Mouse (Mus musculus) adrenal gland, adult 18-20 months (tissue): Measurements from ENCODE around the gene Taf1c. TPM values are rescaled to one million over a fixed set of nuclear protein-coding genes. Genes with fewer than 3 reads are reported as not detected.

Experiments used
- DNase-seq, 2 experiments: peaks; one replicate each; pipeline ENCODE4 v3.0.0; 2021 to 2022; ENCODE audit warnings: low spot score in 2 of 2
- total RNA-seq, 2 experiments: library from RNA; stranded (reverse); gene quantifications; 1 replicate in 1 of 2; 2 replicates in 1 of 2; pipeline ENCODE4 v1.2.3; 2021

Taf1c gene
- total RNA-seq, 2 experiments from 2014 or later, result 11.9 to 15.5 TPM

DNA sequence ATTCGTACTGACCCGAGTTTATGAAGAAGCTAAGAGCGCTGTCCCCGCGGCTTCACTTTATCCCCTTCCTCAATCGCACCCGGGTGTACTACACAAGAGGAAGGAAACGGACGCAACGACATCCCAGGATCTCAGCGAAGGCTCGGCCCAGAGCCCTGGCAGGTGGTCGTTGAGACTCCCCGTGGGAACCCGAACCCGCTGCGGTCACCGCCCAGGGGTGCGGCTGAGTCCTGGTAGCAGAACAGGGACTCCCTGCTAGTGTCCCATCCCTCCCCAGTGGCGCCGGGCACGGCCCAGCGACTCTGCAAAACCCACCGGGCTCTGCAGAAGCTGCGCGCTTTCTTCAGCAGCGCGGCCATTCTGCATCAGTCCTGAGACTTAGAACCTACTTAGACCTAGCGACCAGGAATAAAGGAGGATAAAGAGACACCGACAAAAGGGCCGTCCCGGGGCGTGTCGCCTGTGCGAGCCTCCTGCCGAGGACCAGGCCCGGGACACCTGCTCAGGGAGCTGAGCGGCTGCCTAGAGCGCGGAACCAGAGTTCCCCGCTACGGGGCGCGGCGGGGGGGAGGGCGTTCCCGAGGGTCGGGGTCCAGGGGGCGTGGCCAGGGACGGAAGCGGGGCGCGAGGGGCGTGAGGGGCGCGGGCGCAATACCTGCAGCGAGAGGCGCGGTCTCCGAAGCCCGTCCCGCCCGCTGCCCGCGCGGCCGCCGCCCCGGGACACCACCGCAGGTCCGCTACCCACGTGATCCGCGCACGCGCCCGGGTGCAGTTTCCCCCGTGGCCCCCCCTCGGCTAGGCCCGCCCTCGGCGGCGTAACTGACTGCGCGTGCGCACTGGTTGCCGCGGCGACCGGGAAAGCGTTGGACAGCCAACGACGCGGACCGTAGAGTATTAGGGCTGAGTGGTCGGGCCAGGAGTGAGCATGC, 30.3 kb downstream of the Taf1c start, which contains the start of the genes Hsdl1 and Dnaaf1:
Gene Hsdl1 (minus strand): TSS at position 747 of the 929 bp plus-strand sequence.
Gene Dnaaf1 (plus strand): TSS at position 799 of the 929 bp plus-strand sequence.
- DNase-seq, result peak; percentile 99 to 100

DNA sequence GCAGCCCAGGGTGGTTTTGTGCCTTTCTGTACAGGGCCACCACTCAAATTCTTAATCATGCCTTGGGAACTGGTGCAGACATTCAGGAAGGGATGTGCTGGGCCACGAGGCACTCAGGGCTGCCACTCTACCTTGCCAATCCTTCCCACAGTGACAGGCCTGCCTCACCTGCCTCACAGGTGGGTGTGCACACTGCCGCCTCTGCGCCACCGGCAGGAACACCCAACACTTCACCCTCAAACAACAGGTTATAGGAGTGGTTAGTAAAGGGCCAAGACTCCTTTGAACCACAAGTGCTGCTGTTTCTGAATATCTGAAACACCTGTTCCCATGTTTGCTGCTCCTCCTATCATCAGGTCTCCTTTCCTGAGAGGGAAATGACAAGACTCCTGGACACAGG, 32.6 kb downstream of the Taf1c start:
- DNase-seq, result no peak

- no peak for DNase-seq
Observed at GRCm38 (mm10) chr8:119571135-119571534, 33.9 kb downstream of the Taf1c start.

GRCm38 (mm10) chr8:119569881-119570280, 35.1 kb downstream of the Taf1c start:
- no peak for DNase-seq

DNA sequence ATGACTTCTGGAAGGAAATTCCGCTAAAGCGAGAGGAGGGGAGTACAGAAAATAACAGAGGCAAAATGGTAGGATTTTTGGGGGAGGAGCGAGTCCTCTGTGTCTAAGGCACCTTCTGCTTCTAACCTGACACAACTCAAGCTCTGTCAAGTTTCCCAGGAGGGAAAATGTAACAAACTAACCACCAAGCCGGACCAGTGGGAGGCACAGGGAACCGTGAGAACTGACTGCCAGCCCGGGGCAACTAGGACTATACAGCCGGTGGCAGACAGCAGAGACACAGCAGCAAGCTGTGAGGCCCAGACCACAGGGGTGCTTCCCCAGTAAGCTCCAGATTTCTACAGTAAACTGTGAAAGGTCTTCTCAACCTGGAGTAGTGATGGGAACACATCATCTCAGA, 36.1 kb downstream of the Taf1c start:
- DNase-seq, result no peak

- DNase-seq, result no peak
Observed at GRCm38 (mm10) chr8:119568251-119568650, 36.8 kb downstream of the Taf1c start.

- DNase-seq, result no peak
Observed at GRCm38 (mm10) chr8:119566367-119566766, 38.7 kb downstream of the Taf1c start.

DNA sequence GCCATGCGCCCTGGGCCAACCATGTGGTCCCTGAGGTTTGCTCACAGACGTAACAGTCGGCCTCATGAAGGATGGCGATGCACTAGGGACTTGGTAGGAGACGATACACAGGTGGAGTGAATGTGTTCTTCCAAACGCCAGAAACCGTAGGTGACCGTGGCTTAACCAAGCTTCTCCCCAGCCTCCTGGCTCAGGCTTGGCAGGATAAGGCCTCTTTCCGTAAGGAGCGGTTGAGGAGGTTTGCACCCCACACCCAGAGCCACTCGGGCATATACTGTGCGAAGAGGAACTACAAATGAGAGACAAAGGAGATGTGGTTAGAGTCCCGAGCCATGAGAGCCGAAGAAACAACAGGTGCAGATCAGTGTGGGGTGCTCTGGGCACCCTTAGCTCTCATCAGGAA, 41.2 kb downstream of the Taf1c start:
- no peak for DNase-seq

DNA sequence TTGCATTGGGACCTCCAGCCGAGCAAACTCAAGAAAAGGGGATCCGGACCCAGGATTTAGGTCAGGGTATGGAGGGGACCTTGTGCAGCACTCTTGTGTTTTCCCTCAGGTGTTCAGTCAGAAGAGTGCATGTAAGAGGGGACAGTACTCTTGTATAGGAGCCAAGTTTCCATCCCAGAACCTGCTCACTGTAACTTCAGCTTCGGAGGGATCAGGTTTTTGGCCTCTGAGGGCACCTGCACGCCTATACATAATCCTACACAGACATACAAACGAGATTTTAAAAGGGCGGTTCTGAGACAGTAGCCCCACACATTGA, 45.7 kb downstream of the Taf1c start:
- DNase-seq, result no peak

DNA sequence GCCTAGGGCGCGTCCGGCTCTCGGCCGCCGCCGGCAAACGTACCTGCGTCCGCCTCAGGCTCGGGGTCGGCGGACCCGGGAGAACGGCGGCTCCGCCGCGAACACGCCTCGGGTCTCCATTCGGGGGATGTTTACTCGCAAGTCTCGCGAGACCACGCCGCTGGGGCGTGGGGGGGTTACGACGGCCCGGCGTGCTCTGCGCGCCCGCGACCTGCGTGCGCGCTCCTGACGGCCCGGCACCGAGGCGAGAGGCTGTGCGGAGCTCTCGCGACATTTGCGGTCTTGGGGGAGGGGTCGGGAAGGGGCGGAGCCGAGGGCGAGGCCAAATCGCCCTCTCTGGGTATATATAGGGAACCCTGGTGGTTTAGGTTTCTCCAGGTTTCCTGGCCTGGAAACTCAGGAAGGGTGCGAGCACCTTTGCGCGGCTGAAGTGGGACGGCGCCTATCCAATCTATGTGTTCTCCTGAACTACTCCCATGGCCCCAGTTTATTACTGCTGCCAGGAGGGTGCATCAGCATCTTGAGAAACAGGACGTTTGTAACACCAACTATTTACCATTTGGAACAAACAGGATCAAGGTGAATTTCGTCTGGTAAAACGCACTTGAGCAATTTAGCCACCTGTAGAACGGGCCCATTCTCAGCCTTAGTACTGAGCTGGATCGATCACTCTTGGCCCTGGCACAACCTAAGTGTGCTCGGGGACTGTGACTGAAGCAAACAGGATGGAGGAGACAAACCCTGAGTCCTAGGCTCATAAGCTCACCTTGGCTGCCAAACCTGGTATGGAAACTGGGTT, 46.2 kb downstream of the Taf1c start, which contains the start of gene Mbtps1:
Gene Mbtps1 (minus strand): TSS at position 133 of the 799 bp plus-strand sequence.
- DNase-seq, result peak; percentile 99

DNA sequence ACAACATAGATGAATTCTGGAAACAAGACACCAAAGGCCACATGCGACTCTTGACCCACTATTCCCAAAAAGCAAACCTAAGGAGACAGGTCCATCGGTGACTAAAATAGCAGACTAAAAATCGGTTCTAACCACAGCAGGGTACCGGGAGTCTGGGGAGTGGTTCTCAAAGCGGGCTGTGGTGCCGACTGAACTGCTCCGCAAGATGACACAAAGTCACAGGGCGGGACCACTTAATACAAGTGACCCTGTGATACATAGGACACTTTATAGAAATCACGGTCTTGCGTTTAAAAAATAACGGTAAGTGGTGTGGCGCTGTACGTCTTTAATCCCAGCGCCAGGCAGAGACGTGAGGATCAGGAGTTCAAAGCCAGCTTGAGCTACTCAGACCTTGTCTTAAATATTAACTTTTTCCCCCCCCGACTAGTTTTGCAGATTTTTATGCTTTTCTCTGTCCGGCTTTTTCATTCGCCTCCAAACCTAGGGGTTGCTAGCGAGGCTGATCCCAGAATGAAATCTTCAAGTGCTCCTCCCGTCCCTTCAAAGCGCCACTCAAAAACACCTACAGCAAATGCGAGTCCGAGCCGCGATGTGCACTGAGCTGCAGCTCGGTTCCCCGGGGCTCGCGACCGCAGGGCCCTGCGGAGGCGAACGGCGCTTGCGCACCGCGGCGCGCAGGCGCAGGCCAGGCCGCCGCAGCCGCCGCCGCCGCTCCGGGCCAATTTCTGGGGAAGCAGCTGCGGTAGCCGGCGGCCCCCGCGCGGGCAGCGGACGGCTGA, 47.0 kb downstream of the Taf1c start:
- peak in 1 of 2 experiments; percentile 23 for DNase-seq

DNA sequence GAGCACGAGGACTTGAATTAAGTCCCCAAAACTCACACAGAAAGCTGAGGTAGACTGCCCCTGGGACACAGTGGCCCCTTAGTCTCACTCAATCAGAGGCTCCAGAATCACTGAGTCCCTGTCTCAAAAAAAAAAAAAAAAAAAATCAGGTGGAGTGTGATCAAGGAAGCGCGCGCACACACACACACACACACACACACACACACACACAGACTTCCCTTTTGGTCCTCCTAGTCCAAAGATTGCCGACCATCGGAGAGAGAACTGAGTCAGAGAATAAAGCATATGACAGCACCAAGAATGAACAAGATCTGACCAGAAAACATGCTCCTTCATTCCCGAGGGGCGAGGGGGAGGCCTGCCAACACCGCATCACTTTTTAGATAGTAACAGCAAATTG, 47.9 kb downstream of the Taf1c start:
- DNase-seq, result no peak

DNA sequence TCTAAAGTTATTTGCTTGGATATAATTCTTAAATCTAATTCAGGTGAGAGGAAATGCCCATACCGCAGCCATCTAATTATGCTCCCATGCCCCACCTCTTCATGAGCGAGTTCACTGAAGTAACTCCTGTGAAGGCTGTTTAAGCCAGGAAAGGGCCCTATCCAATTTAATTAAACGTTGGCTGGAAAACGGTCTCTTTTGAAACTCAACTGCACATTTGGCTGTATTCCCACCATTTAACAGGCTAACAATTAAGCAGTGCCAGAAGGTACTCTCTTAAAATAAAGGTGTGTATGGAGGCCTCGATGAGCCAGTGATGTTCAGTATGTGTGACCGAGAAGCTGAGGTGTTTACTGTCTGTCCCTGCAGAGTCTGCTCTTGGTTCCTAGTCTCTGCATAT, 49.2 kb downstream of the Taf1c start:
- DNase-seq, result no peak

- DNase-seq, result no peak
Observed at GRCm38 (mm10) chr8:119552967-119553366, 52.1 kb downstream of the Taf1c start.

DNA sequence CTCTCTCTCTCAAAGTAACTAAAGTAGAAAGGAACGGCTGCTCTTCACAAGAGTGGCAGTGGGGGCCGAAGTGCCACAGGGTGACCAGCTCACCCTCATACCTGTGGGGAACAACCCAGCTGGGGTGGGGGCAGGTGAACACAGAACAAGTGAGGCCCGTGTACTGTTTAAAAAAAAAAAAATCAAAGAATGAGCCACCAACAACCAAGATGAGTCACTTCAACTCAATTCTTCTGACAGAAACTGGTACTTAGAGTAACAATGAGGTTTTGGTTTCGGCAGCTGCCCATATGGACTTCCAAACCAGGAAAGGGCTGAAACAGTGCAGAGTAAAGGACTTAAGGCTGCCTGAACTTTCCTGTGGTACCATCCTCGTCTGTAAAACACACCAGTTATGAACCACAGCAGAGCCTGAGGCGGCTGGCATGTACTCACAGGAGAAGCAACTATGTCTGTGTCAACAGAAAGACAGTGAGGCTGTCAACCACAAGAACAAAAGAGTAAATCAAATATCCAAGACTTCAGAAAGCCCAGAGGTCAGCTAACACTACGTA, 56.4 kb downstream of the Taf1c start:
- no peak for DNase-seq

Other genes with a start within 250 kb of the Taf1c start
- gene Mlycd, start 210.3 kb downstream of the Taf1c start, total RNA-seq, result 10 to 100 TPM; 51.7 to 57.8 TPM
- gene Osgin1, start 171.1 kb downstream of the Taf1c start, total RNA-seq, result 100 to 1,000 TPM; 161 to 218 TPM
- 1 to 10 TPM; 6.2 to 8.6 TPM for gene Necab2, start 158.5 kb downstream of the Taf1c start, total RNA-seq
- not detected for gene Slc38a8, start 103.5 kb downstream of the Taf1c start, total RNA-seq
- 10 to 100 TPM; 74.1 to 93.5 TPM for gene Mbtps1, start 46.5 kb downstream of the Taf1c start, total RNA-seq
- gene Hsdl1, start 30.0 kb downstream of the Taf1c start, total RNA-seq, result 10 to 100 TPM; 22.3 to 45.4 TPM
- not detected for gene Dnaaf1, start 30.0 kb downstream of the Taf1c start, total RNA-seq
- not detected for gene Adad2, start 7.5 kb upstream of the Taf1c start, total RNA-seq
- gene Kcng4, start 30.5 kb upstream of the Taf1c start, total RNA-seq, result under 1 TPM; 0.60 to 0.61 TPM
- 10 to 100 TPM in 1 of 2 experiments, 1 to 10 TPM in 1; 8.9 to 12.2 TPM for gene Wfdc1, start 61.1 kb upstream of the Taf1c start, total RNA-seq
- gene Atp2c2, start 94.8 kb upstream of the Taf1c start, total RNA-seq, result under 1 TPM; 0.13 to 0.56 TPM
- gene Tldc1, start 173.2 kb upstream of the Taf1c start, total RNA-seq, result 1 to 10 TPM; 8.4 to 9.7 TPM
- 10 to 100 TPM; 43.6 to 52.1 TPM for gene Cotl1, start 235.3 kb upstream of the Taf1c start, total RNA-seq